Mouse (Mus musculus) thymus, postnatal 10 days (tissue): ENCODE data around the gene 4930556J24Rik.
"Not testable (repeated sequence)": the region's sequence is repeated elsewhere in the genome, so short reads cannot be mapped to it uniquely, and the experiment has no call there.

ENCODE experiments used
- DNase-seq, 2 experiments: peaks; one replicate each; pipeline ENCODE4 v3.0.0; 2021; ENCODE audit warnings: low spot score in 2 of 2

The 4930556J24Rik gene

DNA sequence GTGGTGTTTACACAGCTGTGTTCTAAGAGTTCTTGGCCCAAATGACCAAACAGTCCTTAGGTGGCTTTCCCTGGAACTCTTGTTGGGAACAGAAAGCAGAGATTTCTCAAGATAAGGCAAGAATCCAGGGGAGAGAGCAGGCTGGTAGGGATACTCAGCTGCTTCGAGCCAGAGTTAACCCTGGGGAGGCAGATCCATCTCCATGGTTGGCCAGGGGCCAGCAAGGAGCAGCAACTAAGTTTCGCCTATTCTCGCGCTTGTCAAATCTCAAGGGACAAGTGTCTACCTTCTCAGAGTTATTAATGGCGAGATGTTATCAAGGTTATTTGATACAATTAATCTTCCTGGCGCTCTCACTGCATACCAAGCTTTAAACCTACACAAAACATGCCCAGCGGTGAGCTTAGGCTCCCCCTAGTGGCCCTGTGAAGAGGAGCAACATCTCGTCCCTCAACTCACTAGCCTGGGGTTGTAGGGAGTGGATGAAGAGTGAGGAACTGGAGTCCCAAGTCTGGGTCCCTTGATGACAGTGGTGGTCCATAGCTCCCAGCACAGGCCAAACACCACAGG lies 55.2 kb downstream of the 4930556J24Rik start:
- DNase-seq = peak in 1 of 2 experiments; percentile 52

DNA sequence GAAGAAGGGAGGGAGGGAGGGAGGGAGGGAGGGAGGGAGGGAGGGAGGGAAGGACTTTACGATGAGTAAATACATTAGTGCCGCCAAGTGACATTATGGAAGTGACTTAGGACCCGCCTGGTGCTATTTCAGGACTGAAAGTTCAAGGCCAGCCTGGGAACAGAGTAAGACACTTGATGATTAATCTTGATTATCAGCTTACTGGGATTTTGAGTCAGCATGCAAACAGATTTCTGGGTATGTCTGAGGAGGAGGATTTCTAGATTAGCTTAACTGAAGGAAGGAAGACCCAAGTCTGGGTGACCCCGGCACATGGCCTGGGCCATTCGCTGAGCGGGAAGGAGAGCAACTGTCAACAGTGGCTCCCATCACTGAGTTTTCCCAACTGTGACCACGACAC lies 56.1 kb downstream of the 4930556J24Rik start:
- no peak for DNase-seq

DNA sequence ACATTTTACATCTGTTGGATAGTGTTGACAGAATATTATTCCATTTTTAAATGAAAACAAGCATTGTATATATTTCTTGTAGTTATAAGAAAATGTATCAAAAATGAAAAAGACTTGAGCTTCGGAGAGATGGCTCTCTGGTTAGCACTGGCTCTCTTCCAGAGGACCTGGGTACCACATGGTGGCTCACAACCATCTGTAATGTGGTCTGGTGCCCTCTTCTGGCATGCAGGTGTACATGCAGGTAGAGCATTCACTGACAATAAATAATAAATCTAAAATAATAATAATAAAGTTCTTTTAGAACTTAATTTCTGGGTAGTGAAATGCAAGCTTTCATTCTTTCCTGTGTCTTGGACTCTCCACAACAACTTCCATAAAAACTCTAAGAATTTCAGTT lies 57.8 kb downstream of the 4930556J24Rik start:
- peak in 1 of 2 experiments; percentile 16 for DNase-seq

DNA sequence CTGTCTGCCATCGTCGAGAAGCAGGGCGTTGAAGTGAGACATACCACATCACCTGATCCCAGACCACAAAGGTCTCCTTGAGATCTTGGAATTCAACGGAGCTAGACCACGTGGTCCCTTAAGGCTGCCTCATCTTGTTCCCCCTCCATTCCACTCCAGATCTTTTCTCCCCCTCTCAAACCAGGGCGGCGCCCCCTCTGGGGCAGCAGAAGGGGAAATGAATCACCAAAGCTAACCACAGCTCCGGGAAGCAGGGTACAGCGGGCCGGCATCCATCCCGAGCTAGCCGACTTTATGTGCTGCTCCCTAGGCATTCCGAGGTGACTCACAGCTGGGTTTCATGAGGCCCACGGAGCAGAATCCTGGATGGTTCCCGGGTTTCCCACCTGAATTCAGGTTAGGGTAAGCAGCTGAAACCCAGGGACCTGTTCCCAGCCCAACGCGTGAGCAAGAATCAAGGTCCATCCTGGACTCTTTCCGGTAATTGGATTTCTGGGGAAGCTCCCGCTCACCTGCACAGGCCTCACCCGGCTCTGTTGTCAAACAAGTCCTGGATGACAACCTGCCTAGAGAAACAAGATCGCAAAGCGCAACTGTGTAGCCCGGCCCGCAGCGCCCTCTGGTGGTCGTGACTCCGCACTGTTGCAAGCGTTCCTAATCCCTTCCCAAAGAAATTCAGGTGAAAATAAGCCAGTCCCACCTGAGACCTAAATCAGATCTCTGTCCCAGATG lies 62.3 kb downstream of the 4930556J24Rik start, which contains the start of gene Slc35e4:
TSS of gene Slc35e4 (minus strand) at position 556 of the 732 bp plus-strand sequence.
- DNase-seq = peak; percentile 37 to 79

DNA sequence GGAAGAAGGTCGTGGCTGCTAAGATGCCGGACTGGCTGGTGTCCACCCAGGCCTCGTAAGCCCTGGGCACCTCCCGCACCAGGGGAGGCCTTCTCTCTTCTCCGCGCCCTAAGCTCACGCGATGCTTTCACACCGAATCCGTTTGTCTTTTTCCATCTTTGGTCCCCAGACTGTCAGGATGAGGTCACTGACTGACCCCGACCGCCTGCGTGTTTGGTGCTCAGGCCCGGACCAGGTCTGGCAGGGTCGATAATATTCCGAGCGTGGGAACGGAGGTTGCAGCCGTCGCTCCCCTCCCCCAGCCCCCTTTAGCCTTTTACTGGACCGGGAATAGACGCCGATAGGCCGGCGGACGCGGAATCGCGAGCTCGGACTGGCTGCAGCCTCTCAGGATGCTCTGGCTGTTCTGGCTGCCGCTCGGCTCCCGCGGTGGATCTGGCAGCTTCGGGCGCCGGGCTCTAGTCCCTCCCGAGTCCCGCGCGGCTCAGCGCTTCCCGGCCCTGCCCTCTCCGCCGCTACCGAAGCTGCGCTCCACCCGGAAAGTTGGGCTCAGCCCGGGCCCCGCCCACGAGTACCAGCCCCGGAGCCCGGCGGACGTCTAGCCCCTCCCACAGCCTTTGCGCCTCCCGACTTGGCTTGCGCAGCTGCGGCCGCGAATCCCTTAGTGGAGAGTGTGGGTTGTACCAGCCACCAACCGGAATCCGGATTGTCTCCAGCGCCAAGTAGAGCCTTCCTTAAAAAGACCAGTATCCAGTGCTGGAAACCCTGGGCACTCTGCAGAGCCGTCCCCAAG lies 63.1 kb downstream of the 4930556J24Rik start:
- peak; percentile 71 to 76 for DNase-seq

DNA sequence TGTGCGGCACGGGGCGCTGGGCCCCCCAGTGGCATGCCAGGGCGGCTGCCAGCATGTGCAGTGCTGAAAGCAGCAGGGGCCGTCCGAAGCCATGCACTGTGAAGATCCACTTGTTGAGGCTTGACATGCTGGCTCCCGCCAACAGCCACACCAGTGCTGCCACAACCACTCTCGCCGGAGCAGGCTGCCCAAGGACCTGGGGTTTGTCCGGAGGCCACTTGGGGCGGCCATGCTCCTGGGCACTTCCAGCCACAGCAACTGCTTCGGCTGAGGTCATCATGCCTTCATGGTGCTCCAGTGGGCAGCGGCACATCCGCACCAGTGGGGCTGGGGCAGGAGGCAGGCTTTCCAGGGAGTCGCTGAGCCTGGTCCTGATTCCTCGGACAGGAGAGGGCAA lies 63.7 kb downstream of the 4930556J24Rik start:
- DNase-seq = peak; percentile 9 to 14

DNA sequence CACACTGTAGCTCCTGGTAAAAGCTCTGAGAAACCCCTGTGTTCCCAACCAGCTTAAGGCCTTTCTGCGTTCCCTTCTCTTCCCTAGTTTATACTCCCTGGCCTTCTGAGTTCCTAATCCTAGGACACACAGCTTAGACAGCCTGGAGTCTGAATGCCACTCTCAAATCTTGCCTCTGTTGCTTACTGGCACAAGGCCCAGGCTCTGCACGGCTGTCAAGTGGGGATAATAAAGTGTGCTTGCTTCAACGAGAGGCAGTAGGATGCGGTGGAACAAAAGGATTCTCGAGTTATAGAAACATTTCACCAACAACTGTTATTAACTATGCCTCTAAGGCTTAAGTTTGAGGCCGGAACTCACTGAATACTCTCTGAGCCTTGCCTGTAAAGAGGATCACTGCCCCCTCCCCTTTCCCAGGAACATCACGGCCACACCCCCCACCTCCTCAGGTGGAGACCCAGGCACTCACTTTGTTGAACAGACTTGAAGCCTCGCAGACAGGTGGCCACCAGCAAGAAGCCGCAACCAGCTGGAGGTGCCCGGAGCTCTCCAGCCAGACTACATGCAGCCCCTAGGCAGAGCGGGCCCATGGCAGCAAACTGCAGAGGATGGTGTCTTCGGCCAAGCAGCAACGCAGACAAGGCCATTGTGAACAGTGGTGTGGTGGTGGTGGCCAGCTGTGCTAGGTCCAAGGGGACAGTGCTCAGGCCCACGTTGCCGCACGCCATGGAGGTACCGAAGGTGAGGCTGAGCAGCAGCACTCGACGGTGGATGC lies 64.3 kb downstream of the 4930556J24Rik start:
- no peak for DNase-seq

DNA sequence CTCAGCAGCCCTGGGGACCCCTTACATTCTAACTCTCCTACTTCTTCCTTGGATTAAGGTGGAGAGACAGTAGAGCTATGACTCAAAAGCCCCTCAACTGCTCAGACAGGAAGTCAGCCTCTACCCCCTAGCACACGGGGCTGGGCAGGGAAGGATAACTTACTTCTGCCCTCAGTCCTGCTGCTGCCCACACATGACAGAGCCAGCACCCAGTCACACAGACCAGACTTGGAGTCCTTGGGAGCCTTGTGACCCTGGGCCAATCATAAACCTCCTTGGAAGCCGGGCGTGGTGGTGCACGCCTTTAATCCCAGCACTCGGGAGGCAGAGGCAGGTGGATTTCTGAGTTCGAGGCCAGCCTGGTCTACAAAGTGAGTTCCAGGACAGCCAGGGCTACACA lies 65.1 kb downstream of the 4930556J24Rik start:
- not testable (repeated sequence) for DNase-seq

DNA sequence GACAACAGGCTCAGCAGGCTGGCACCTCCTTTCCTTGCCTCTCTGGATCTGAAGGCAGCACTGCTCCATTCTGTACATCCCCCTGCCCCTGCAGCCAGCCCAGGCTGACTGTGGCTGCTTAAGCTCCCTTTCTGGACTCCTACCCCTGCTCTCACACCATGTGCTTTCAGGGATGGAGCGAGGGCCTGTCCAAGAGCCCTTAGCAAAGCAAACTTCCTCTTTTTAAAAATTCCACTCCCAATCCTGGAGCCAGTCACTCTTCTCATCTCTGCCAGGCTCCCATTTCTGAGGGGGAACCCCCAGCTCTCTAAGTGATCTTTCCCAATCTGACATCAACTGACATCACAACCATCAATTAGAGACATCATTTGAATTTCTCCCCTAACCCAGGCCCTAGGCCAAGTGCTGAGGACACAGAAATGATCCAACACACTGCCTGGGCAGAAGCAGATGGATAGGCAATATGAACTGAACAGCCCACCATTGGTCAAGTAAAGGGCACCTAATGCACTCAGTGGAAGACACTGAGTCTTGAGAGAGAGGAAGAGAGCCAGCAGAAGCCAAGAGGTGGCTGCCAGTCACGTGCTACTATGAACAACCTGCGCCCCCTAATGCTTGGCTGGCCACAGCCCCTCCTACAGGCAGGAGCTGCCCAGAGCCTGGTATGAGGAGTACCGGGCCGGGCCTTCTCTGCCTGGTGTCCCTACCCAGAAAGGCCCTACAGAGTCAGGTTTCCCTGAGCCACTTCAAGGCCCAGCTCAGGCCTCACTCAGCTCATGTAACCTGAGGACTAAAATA lies 65.9 kb downstream of the 4930556J24Rik start:
- DNase-seq = no peak

DNA sequence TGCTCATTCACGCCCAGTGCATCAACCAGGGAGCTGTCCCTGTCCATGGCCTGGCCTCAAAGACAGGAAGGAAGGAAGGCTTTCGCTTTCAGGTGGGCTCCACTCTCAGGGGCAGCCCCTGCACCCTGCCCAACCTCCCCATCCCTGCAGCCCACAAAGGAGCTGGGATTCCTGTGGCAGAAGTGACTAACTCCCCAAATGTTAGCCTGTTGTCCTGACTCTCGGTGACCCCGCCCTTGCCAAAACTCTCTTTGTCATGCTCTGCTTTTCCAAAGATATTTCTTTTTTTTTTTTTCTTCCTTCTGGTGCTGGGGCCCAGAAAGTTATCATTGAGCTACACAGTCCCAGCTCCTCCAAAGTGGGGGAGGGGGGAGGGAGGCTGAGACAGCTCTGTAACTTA lies 67.3 kb downstream of the 4930556J24Rik start:
- DNase-seq = no peak

DNA sequence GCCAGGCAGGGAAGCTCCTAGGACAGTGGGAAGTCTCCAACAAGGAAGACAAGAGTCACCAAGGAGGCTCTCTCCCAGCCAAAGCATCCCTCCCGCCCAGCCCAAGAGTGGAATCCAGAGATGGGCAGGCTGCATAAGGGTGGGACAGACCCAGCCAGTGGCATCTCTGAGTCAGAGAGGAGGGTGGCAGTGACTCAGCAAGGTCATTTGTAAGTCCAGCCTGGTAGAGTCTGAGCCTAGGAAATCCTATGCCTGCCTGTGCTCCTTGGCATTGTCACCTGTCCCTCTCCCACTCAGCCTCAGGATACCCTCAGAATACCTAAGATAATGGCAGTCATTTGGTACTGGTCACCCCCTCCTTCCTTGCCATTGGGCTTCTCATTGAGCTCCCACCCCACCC lies 71.1 kb downstream of the 4930556J24Rik start:
- DNase-seq = no peak

DNA sequence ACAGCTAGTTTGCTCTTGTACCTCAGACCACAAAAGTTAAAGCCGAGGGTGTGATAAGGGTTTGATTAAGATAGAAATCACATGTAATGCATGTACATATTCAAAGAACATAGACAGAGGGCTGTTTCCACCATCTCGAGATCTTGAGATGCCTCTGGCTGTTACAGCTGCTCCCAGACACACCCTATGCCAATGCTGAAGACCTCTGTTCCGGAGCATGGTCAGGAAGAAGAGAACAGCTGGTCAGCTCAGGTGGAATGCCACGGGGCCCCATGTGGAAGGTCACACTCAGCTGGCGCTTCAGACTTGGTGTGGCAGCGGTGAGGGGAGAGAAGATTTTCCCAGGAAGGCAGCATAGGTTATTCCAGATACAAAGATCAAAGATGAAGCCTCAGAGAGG lies 71.9 kb downstream of the 4930556J24Rik start:
- no peak for DNase-seq

DNA sequence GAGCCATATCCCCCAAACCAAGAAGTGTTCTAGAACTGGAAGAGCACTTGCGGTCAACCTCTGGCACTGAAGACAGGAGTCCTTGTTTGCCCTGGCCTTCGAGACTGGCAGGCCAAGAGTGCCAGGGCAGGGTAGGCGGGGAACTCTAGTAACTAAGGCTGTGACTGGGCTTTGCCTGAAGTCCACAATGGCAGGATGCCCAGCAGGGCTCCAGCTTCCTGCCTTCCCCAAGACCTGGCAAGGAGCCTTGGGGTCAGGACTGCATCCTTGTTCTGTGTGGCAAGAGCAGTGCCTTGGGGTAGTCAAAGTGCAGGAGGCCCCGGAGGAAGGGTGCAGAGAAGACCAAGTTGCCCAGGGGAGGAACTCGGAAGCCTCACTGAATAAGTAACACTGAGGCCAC lies 73.5 kb downstream of the 4930556J24Rik start:
- DNase-seq = no peak

DNA sequence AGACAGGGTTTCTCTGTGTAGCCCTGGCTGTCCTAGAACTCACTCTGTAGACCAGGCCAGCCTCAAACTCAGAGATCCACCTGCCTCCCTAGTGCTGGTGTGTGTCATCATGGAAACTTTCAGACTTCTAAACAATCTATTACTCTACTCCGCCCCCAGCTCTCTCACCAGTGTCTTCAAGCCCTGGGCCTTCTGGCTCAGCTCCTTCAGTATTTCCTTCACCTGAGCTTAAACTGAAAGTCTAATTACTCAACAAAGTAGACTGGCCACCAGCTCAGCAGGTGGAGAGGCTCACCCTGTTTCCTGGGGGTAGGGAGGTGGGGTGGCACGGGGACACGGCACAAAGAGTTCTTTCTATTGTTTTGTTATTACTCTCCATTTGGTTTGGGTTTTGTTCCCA lies 74.1 kb downstream of the 4930556J24Rik start:
- no peak for DNase-seq

DNA sequence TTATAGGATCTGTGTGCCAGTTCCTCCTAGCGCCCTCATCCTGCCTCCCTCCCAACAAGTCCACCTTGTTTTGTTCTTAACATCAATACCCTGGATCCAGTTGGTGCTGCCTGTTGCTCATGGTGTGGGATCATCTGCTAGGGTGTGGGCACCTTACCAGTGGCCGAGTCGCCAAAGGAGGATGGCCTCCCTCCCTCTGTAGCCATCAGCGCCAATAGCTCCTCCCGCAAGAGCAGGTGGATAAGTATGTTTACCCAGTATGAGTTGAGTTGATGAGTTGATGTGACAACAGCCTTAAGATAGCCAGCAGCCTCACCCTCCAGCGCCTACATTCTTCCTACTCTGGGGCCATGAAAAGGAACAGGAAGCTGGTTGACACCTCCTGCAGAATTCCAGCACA lies 76.3 kb downstream of the 4930556J24Rik start:
- DNase-seq = no peak

DNA sequence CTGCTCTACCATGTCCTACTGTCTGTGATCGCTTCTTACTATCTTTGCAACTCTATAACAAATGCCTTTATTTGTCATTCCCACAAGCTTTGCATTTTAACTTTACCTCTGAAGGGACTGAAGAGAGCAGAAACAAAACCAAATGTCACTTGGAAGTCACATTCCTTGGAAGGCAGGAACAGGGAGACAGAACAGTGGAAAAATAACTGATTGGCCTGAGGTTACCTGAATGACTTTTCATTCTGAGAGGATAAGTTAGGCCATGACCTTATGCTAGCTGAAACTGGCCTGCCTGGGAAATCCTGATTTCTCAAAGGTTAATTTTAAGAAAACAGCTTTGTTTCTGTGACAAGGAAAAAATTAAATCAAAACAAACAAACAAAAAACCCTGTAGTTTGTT lies 80.6 kb downstream of the 4930556J24Rik start:
- DNase-seq = no peak

DNA sequence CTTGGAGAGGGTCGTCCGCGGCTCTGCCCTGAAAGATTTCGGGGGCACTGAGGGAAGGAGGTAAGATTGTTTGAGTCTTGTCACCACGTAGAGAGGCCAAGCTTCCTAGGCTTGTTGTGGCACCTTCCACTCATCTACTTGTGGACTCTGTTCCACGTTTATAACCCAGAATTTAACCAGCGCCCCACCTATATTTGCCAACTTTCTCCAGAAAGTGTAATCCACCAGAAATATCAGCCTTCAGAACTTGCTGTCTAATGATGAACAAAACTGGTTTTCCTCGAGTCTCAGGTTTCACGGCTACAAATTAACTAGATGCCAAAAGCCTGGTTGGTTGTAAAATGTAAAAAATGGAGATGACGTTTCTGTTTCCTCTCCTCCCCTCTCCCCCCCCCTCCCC lies 81.1 kb downstream of the 4930556J24Rik start:
- DNase-seq = no peak

DNA sequence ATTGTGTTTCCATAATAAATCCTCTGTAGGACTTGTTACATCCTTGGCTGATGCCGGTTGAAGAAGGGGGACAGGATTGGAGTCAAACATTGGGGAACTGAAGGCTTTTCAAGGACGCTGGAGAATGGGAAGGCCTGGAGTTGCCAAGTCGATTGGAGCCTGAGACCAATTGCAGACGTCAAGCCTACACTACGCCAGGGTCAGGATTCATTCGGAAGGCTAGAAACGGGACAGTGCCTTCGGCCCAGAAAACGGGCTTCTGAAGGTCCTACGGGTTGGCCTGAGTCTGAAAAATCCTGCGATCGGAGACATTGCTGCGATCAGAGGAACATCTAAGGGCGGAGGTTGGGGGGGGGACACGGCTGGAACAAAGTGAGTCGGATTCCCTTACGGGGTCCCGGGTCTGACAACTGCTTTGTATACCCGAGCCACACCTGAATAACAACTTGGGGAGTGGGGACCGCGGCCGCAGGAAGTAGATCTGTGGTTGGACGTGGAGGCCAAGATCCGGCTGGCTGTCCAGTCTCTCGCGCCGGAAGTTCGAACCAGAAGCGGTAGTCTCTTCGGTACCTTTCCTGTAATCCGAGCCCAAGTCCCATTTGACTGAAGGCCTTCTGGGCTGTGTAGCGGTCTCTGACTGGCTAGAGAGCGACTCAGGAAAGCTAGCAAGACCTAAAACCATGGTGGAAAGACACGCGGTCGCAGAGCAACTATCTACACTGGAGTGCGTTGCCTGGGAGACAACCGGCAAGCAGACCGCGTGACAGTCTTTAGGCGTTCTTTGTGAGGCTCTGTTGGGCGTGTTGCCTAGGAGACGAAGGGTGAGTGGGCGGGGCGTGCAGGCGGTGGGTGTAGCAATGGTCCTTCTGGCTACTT lies 81.9 kb downstream of the 4930556J24Rik start, which contains the start of the genes 4921536K21Rik and Dusp18:
TSS of gene 4921536K21Rik (minus strand) at position 693 of the 876 bp plus-strand sequence.
TSS of gene Dusp18 (plus strand) at position 835 of the 876 bp plus-strand sequence.
- peak; percentile 74 to 78 for DNase-seq

DNA sequence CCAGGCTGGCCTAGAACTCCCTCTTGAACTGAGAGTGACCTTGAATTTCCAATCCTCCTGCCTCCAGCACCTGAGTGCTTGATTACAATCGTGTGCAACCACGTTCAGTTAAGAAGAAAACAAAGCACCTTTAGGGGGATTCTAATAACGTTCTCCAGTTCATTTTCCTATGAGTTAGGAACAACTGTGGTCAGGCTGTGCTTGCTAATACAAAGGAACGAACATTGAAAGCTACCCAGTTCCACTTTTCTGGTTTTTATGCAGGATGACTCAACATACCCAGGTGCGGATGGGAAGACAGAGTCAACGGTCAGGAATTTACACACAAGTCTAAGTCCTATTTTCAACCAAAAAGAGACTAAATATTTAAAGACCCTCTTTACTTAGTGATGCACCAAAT lies 82.6 kb downstream of the 4930556J24Rik start:
- no peak for DNase-seq
